Mouse (Mus musculus) adrenal gland, adult 2 months (tissue): ENCODE results near the gene Recql. TPM values are rescaled to one million over a fixed set of nuclear protein-coding genes. Genes with fewer than 3 reads are reported as not detected.
"Not testable (repeated sequence)": the region's sequence is repeated elsewhere in the genome, so short reads cannot be mapped to it uniquely, and the experiment has no call there.

ENCODE experiments used
- DNase-seq: peaks from one replicate; pipeline ENCODE4 v3.0.0; 2021
- polyA plus RNA-seq: library from polyadenylated mRNA; depleted of rRNA; stranded (reverse); fragments of >200 nt; gene quantifications from 2 replicates; pipeline ENCODE4 v1.2.3, GENCODE M21; 2012
- total RNA-seq, 2 experiments: library from RNA; stranded (reverse); gene quantifications; 2 replicates each; pipeline ENCODE4 v1.2.3; 2021

Gene Recql
- total and polyA plus RNA-seq, 3 experiments, result 2.1 to 16.1 (median 9.6) TPM

DNA sequence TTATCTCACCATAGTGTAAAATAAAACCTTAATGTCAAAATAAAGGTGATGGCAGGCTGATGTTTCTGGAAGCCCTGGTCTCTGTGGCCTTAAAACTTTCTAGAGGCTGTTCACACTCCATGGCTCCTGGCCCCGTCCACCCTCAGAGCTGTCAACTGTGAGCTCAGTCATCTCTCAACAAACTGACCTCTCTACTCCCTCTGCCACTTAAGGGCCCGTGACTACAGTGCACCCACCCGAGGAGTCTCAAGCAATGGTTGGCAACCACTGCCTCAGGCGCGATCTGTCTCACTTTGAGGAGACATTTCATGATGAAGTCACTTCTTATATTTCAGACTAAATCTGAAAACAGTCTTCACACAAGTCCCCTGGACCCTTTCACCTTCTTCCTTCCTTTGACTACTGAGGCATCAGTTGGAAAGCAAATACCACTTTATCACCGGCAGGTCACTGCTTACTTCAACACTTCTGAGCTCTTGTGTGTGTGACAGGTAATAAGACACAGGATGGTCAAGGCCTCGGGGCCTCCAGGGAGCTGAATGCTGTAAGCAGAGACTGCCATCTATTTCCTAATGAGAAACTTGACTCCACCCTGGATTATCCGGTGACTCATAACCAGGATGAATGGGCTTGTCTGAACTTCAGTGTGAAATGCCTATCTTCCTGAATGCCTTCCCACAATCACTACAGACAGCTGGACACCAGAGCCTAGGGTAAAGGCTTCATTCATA lies 21.0 kb downstream of the Recql start:
- peak; percentile 6 for DNase-seq

DNA sequence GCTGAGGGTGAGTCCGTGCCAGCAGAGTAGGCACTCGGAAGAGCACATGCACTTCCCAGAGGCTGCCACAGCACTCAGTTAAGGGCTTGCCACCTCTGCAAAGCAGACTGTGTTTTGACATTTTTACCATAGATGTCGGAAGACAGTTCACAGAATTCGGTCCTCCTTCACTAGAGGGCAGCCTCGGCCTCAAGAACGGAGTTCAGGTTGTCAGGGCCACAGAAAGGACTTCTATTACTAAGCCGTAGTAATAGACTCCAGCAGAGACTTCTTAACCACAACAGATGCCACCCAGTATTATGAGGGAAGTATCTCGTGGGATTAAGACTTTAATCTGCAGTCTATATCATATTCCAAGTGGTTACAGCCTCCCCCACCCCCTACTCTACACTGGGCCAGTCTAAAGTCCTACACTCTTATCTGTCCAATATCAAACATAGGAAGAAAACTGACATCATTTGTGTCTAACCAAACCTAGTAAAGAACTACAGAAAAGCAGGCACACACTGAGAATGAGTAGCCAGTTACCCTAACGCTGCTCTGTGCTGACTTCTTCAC lies 23.8 kb downstream of the Recql start:
- peak; percentile 6 for DNase-seq

DNA sequence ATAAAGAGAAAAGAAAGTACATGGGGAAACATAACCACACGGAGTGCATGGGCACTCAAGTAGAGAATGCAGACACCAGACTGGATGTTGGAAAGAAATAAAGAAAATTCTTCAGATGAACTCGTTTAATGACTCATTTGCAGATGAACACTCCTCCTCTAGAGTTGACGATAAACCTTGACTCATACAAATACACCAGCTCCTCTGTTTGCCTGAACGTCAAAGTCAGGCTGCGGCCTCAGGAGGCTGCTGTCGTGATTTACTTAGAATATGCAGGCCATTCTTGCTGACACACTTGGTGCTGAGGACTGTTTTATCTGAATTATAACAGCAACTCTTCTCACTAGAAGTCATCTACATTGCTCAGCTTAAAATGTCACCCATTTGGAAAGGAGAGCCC lies 24.9 kb downstream of the Recql start:
- no peak for DNase-seq

DNA sequence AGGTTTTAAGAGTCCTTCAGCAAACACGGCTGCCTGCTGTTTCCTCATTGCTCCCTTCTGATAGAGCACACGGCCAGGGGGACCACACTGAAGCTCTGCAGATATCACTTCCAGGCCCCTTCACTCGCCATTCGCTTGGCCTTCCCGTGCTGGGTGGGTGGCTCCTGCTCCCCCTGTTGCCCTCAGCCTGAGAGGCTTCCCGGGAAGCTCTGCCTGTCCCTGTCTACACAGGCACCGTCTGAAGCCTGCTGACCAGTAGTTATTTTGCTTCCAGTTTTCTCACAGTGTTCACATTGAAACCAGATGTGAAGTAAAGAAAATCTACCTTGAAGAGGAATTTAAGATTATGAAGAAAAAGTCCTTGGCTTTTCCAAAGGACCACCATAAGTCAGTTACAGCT lies 29.8 kb downstream of the Recql start:
- no peak for DNase-seq

DNA sequence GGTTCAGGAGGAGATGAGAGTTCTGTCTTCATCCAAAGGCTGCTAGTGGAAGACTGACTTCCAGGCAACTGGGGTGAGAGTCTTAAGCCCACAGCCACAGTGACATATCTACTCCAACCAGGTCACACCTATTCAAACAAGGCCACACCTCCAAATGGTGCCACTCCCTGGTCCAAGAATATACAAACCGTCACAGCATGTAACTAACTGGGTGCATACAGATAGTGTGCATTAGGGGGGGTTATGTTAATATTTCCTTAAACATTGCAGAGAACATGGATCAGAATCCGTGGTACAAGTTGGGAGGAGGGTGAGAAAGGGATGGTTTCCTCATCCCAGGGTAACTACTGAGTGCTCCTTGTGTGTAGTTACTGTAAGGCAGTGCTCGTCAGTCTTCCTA lies 34.8 kb downstream of the Recql start:
- not testable (repeated sequence) for DNase-seq

DNA sequence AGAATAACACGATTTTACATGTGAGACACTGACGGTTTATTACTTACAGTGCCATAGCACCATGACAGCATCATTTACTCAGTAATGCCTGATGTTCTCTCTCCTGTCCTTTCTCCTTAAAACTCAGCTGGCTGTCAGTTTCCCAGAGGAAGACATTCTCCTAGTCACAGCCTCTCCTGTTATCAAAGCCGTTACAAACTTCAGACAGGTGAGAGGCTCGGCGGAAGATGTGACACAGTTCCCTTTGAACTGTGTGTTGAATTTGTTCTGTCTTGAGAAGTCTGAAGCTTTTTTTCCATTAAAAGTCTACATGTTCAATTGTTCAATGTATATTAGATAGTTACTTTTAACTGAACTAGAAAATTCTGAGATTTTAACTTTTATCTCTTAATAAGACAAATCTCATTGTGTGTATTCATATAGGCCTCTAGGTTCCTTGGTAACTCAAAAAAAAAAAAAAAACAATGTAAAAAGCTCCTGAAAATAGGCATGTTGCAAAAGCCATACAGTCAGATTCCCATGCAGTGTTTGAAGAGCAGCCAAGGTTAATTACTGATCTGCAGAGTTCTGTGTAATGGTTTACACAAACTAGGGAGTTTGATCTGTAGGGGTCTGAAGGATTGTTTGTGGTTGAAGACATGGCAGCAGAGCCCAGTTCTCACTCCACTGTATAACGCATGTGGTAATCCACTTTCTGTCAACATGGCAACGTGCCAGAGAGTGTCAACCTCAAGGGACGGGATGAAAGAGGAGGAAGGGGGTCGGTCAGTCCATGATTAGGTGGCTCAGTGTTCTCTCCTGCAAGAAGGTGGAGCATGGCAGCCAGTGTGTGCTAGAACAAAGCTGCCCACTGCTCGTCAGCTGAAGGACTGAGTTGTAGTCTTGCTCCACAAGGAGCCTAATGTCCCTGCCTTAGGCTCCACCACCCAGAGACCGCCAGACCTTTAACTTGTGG lies 39.2 kb downstream of the Recql start:
- no peak for DNase-seq

DNA sequence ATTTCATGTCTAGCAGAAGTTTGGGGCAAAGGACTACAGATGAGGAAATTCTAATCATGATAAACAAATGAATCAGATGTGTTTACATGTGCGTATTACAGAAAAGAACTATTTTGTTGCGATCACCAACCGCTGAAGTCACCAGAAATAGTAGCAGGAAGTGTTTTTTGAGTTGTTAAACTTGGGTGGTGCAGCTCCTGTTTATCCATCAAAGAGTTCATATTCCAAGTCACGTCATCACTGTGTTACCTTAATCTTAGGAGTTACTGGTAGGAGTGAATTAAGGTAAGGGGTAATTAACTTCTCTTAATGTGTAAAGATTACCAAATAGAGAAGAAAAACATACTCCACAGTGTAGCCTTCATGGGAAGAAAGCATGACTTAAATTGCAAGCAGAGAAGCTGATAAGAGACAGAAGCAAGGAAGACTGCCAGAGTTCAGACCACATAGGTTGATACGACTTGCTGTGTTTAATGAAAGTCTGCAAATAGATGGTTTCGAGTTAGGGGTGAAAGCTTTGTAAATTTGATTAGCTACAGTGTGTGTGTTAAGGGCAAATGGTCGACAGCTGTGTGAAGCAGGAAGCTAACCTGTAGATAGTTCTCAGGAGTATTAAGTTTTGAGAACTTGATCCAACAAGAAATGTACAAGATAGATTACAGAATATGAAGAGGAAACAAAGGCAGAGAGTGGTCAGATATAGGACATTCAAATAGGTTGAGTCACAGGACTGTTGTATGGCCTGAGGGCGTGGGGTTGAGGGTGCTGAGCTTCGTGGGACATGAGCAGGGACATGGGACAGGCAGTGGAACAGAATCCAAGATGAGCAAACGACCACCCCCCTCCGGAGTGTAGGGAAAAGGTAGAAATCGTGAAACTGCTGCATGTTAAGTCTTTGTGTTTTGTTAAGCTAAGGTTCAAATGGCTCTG lies 40.4 kb downstream of the Recql start:
- no peak for DNase-seq

DNA sequence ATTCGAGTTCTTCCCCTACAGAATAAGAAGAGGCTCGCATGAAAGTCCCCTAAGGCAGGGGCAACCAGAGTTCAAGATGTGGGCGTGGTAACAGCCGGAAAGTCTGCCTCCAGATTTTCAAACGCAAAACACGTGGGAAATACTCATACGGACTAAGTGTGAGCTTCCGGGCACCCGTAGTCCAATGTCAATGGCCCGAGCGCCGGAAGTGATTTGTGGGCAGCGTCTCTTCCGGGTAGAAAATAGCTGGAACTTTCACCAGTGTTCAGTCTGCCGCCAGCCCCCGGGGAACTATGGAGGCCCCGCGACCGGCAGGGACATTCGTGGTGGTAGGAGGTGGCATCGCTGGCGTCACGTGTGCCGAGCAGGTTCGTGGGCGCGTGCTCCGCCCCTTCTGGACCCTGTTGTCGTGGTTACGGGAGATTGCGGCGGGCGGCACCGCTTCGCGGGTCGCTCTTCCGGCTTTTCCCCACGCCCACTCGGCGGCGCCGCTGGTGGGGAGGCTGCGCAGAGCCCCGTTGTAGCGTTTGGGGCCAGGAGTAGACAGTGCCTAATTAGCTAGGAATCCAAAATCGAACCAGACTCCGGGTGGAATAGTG lies 41.3 kb downstream of the Recql start, which contains the start of gene Pyroxd1:
TSS of gene Pyroxd1 (plus strand) at position 215 of the 599 bp plus-strand sequence.
- DNase-seq, result peak; percentile 90

DNA sequence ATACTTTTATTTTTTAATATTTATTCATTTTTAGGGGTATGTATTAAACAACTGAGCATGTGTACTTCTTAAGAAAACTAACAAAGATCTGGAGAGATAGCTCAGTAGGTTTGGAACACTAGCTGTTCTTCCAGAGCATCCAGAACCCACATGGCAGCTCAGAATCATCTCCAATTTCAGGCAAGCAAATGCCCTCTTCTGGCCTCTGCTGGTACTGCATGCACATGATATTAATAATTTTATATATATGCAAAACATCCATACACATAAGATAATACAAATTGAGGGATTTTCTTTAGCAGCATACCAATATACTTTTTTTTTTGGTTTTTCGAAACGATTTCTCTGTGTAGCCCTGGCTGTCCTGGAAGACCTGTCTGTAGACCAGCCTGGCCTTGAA lies 43.3 kb downstream of the Recql start:
- no peak for DNase-seq

DNA sequence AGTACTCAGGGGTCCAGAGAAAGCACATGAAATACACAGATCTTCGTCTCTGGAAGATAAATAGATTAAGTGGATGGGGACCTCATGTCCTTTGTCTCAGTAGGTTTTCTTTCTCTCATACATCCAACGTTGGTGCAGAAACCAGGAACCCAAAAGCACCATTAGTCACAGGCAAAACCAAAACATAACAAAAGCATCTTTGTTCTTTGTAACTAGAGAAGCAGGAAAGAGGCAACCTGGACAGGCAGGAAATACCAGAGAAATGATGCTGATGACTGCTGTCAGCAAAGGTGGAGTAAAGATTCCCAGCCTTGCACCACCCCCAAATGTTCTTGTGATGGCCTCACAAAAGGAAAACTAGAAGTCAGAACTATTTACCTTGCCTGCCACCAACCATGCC lies 47.3 kb downstream of the Recql start:
- no peak for DNase-seq

DNA sequence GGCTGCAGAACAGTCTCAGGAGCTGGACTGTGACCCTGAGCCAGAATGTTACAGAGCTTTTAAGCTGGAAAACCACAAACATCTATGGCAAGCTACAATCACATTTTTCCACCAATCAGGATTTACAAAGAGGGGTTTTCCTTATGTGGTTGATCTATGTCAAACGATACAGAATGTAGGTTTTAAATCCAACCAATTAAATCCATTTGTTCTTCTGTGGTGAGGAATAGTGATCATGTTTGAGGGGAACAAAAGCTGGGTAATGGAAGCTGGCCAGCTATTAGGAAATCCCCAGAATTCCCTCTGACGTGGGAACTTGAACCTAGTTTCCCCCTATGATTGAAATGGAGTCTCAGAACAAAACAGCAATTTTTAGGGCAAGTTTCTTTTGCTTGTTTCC lies 47.9 kb downstream of the Recql start:
- no peak for DNase-seq

DNA sequence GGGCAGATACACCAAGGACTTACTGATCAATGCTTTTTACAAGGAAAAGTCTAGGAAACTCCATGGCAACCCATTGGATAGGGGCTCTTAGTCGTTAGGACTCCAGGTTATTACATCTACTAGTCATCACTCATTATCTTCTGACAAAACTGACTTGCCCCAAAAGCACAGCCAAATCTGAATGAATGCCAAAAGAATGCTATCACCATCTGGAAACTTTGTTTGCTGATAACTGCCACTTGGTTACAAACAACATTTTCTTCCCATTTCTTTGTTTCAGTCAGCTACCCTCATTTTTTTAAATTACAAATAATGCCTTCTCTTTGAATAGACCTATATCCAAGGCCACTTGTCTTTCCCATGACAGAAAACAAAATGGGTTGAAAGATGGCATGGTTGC lies 57.7 kb downstream of the Recql start:
- DNase-seq, result no peak

DNA sequence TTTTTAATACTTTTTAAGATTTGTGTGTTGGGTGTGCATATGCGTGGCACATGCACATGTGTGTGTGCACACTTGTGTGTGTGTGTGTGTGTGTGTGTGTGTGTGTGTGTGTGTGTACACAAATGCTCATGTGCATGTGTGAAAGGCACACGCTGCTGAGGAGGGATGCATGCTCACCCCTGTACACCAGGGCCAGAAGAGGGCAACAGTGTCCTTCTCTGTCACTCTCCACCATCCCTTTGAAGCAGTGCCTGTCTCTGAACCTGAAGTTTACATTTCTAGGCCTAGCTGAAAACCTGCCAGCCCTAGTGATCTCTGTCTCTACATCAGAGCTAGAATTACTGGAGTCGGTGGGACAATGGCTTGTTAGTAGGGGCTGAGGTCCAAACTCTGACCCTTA lies 60.3 kb downstream of the Recql start:
- no peak for DNase-seq

DNA sequence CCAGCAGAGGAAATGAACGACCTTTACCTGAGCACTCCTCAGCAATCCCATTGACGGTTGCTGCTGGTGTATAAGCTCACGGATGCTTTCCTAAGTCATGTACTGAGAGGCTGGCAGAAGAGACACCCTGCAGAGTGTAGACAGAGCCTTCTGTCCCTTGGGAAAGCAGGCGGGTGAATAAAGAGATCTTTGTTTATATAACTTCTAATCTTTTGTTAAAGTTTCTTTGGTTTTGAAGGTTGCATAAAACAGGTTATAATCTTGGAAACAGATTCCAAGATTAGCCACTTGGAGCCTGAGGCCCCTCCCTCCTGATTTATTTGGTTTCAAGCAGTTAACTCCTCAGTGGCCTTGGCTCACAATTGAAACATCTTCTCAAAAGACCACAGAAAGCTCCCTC lies 64.0 kb downstream of the Recql start, which contains the start of gene Slco1a5:
TSS of gene Slco1a5 (minus strand) at position 101 of the 400 bp plus-strand sequence.
- DNase-seq, result no peak

DNA sequence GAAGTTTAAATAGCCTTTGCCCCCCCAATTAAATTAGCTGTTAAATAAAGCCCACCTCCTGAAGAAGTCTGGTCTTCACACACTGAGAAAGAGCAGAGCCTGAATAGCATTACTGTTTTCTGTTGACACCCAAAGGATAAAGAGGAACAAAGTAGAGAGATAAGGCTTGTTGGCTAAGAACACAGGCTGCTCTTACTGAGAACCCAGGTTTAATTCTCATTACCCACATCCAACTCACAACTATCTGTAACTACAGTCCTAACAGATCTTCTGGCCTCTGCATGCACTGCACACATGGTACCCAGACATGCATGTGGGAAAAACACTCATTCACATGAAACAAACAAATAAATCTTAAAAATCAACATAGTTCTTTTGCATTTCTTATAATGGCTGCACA lies 69.8 kb downstream of the Recql start:
- no peak for DNase-seq

DNA sequence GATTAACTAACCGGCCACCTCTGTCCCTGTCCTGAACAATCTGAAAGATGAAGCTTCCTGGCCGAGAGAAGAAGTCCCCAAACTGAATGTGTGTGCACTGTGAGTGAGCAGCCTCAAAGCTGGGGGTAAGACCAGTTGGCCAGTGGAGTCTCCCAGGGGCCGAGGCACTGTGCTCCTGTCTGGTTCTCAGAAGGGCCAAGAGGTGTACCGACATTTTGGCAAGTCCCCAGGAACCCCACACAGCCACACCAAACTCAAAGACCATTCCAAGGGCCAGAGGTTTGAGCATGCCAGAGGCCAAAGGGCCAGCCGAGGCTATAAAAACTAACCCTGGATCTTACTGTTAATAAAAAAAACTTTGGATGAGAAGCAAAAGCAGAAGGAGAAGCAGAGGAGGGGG lies 72.6 kb downstream of the Recql start:
- no peak for DNase-seq

DNA sequence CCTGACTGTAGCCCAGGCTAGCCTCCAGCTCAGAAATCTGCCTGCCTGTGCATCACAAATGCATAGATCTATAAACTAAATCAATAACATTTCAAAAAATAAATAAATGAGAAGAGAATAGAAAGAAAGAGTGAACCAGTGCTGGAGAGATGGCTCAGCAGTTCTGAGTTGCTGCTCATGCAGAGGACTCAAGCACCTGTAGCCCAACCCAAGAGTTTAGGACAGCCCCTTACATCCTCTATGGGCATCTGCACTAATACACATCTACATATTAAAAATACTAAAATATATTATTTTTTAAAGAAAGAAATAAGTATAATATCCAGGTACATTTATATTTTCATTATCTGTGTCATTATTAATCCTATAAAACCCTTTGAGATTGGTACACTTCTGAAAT lies 81.8 kb downstream of the Recql start:
- no peak for DNase-seq
